Mouse (Mus musculus): ENCODE data around the gene Pi4kb. TPM values are rescaled to one million over a fixed set of nuclear protein-coding genes. Genes with fewer than 3 reads are reported as not detected.

Pi4kb gene
- polyA plus RNA-seq, 1 experiment: 20.9 TPM

GRCm38 (mm10) chr3:95053701-95054100, 79.2 kb downstream of the Pi4kb start:
- Histone ChIP-seq H3K4me3 (ENCODE audit: low read depth, low read length) (no peak overlapping the region), H3K4me1 (ENCODE audit: control insufficient read depth, insufficient read depth, insufficient read length, low read length) (no peaks in the 10 kb centered on the region), H3K27me3 (ENCODE audit: control insufficient read depth, insufficient read depth, low read length) (no peaks in the 10 kb centered on the region), H3K27ac (ENCODE audit: insufficient read depth, low read depth, low read length) (no peak overlapping the region), H3K36me3 (ENCODE audit: control insufficient read depth, insufficient read depth, low read length) (peaks cover 5% of the 10 kb centered on the region)
- TF ChIP-seq POLR2A (IDR thresholded peaks at IDR 0.05; ENCODE audit: low read depth, low read length) (no peak), CTCF (IDR thresholded peaks at IDR 0.05; ENCODE audit: extremely low read depth, insufficient read length, insufficient replicate concordance, low read depth, low read length) (peak; percentile 78; the same call in 1 of the 2 replicates)
- WGBS: 37% methylated on average over 3 of the region's 3 CpGs

- Histone ChIP-seq H3K27ac (ENCODE audit: insufficient read depth, low read depth, low read length) (no peak overlapping the region), H3K4me1 (ENCODE audit: control insufficient read depth, insufficient read depth, insufficient read length, low read length) (no peaks in the 10 kb centered on the region), H3K36me3 (ENCODE audit: control insufficient read depth, insufficient read depth, low read length) (peaks cover 14% of the 10 kb centered on the region), H3K4me3 (ENCODE audit: low read depth, low read length) (no peak overlapping the region), H3K27me3 (ENCODE audit: control insufficient read depth, insufficient read depth, low read length) (no peaks in the 10 kb centered on the region)
- WGBS: 35% methylated on average over 10 of the region's 10 CpGs
- TF ChIP-seq CTCF (IDR thresholded peaks at IDR 0.05; ENCODE audit: extremely low read depth, insufficient read length, insufficient replicate concordance, low read depth, low read length) (no peak), POLR2A (IDR thresholded peaks at IDR 0.05; ENCODE audit: low read depth, low read length) (no peak)
Measured at GRCm38 (mm10) chr3:95054481-95055260, 80.1 kb downstream of the Pi4kb start.

- H3K27me3 ChIP-seq (ENCODE audit: control insufficient read depth, insufficient read depth, low read length): no peaks in the 10 kb centered on the region
- WGBS: 85% methylated on average over 7 of the region's 7 CpGs
- no peak overlapping the region for H3K27ac ChIP-seq (ENCODE audit: insufficient read depth, low read depth, low read length)
- no peak for TF ChIP-seq CTCF (IDR thresholded peaks at IDR 0.05; ENCODE audit: extremely low read depth, insufficient read length, insufficient replicate concordance, low read depth, low read length)
- H3K4me1 ChIP-seq (ENCODE audit: control insufficient read depth, insufficient read depth, insufficient read length, low read length): no peaks in the 10 kb centered on the region
- peaks cover 26% of the 10 kb centered on the region for H3K36me3 ChIP-seq (ENCODE audit: control insufficient read depth, insufficient read depth, low read length)
- H3K4me3 ChIP-seq (ENCODE audit: low read depth, low read length): no peak overlapping the region
Measured at GRCm38 (mm10) chr3:95056275-95056674, 81.7 kb downstream of the Pi4kb start.

Other genes with a start within 250 kb of the Pi4kb start
- 12.6 and 31.3 TPM in 2 replicates for gene Cgn, start 188.2 kb upstream of the Pi4kb start, polyA plus RNA-seq (2012; rRNA removed)
- 6.1 and 8.0 TPM in 2 replicates for gene Pogz, start 137.2 kb upstream of the Pi4kb start, polyA plus RNA-seq (2012; rRNA removed)
- 98.8 and 173 TPM in 2 replicates for gene Psmb4, start 87.8 kb upstream of the Pi4kb start, polyA plus RNA-seq (2012; rRNA removed)
- 30.5 and 50.4 TPM in 2 replicates for gene Selenbp1, start 41.7 kb upstream of the Pi4kb start, polyA plus RNA-seq (2012; rRNA removed)
- gene Rfx5, start 20.7 kb upstream of the Pi4kb start, polyA plus RNA-seq (2012; rRNA removed): 5.5 and 5.7 TPM in 2 replicates
- gene Zfp687, start 40.7 kb downstream of the Pi4kb start, polyA plus RNA-seq (2012; rRNA removed): 9.1 and 17.1 TPM in 2 replicates
- 81.7 and 131 TPM in 2 replicates for gene Psmd4, start 67.9 kb downstream of the Pi4kb start, polyA plus RNA-seq (2012; rRNA removed)
- gene Pip5k1a, start 132.2 kb downstream of the Pi4kb start, polyA plus RNA-seq (2012; rRNA removed): 6.7 and 14.9 TPM in 2 replicates
- 27.4 and 63.8 TPM in 2 replicates for gene Vps72, start 136.3 kb downstream of the Pi4kb start, polyA plus RNA-seq (2012; rRNA removed)
- 0.62 and 0.84 TPM in 2 replicates for gene Tmod4, start 149.7 kb downstream of the Pi4kb start, polyA plus RNA-seq (2012; rRNA removed)
- gene Scnm1, start 159.3 kb downstream of the Pi4kb start, polyA plus RNA-seq (2012; rRNA removed): 15.3 and 34.3 TPM in 2 replicates
- 1.8 and 5.0 TPM in 2 replicates for gene Lysmd1, start 159.4 kb downstream of the Pi4kb start, polyA plus RNA-seq (2012; rRNA removed)
- 8.6 and 52.3 TPM in 2 replicates for gene Tnfaip8l2, start 167.6 kb downstream of the Pi4kb start, polyA plus RNA-seq (2012; rRNA removed)
- 2.1 and 4.6 TPM in 2 replicates for gene Sema6c, start 185.7 kb downstream of the Pi4kb start, polyA plus RNA-seq (2012; rRNA removed)
- gene Gabpb2, start 243.2 kb downstream of the Pi4kb start, polyA plus RNA-seq (2012; rRNA removed): 2.9 and 7.4 TPM in 2 replicates

Data from small intestine, adult 2 months (tissue).